Mouse (Mus musculus): Measurements from ENCODE around the gene Ppp1r12b. TPM values are rescaled to one million over a fixed set of nuclear protein-coding genes. Genes with fewer than 3 reads are reported as not detected.

Ppp1r12b gene
- total and polyA plus RNA-seq, 3 experiments = 4.7 to 7.8 TPM; not detected in 1

DNA sequence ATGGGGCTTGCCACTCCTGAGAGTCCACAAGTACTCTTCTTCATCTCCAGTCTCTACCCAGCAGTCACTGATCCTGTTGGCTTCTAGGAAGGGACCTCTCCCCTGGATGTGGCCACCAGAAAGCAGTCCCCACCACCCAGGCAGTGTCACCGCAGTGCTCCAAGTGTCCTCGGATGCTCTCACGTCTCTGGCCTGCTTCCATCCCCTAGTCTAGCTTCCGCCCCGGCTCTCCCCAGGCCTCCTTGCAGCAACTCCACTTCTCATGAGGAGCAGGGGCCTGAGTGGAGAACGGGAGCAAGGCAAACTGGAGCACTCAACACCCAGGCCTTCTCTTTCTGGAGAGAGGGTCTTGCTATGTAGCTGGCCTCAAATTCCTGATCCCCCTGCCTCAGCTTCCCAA is 196.6 kb downstream of the Ppp1r12b start:
- peaks cover 0 to 2% of the 10 kb centered on the region in 2 experiments; a peak in 2 of 4 replicates for H3K36me3 ChIP-seq (ENCODE audit: control insufficient read depth in 1 of 2, insufficient read depth in 2 of 2, low read length in 2 of 2)
- H3K79me2 ChIP-seq (ENCODE audit: control insufficient read depth, insufficient read depth, low read length, poor library complexity) = no peaks in the 10 kb centered on the region
- TF ChIP-seq TBP (IDR thresholded peaks at IDR 0.05; ENCODE audit: low read depth, low read length) = no peak
- TF ChIP-seq ETS1 (IDR thresholded peaks at IDR 0.05; ENCODE audit: low read depth, low read length) = no peak
- TF ChIP-seq POLR2AphosphoS5 (IDR thresholded peaks at IDR 0.05; ENCODE audit: borderline replicate concordance, low read depth, low read length) = no peak
- no peak for TF ChIP-seq MAZ (IDR thresholded peaks at IDR 0.05; ENCODE audit: low read depth, low read length)
- no peak for TF ChIP-seq RAD21 (IDR thresholded peaks at IDR 0.05; ENCODE audit: low read depth, low read length)
- no peak overlapping the region for H3K9ac ChIP-seq (ENCODE audit: control insufficient read depth, low read depth, low read length, poor library complexity, severe bottlenecking)
- H3K9me3 ChIP-seq (replicated peaks; ENCODE audit: insufficient read depth, low read length) = no peaks in the 10 kb centered on the region
- no peak overlapping the region for H3K27ac ChIP-seq (ENCODE audit: control insufficient read depth, low read depth, low read length)
- no peak for DNase-seq (ENCODE audit: low read depth, low spot score)
- H3K4me3 ChIP-seq (ENCODE audit: control insufficient read depth in 1 of 2, insufficient read depth in 1 of 2, low read depth in 2 of 2, low read length in 2 of 2) = no peak overlapping the region
- H3K4me1 ChIP-seq (ENCODE audit: control insufficient read depth in 1 of 2, insufficient read depth in 2 of 2, low read length in 2 of 2) = peaks cover 0 to 2% of the 10 kb centered on the region in 2 experiments; a peak in 2 of 4 replicates
- no peaks in the 10 kb centered on the region for H3K27me3 ChIP-seq (ENCODE audit: control insufficient read depth in 1 of 2, insufficient read depth in 2 of 2, low read length in 2 of 2)

DNA sequence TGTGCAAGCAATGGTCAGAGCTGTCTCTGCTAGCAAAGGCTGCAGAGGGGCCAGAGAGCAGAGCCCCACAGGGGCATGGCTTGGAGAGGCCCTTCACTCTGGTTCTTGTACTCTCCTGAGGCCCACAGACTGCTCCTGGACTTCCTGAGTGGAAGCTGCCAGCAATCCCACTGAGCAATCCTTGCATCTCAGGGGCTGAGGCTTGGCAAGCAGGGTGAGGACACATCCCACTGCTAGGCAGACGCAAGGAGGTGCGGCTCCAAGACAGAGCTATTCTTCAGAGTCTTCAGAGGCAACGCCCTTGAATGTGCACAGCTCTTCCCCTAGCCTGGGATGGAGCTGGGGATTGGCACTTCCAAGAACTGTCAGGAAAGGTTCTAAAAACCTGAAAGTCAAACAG is 198.5 kb downstream of the Ppp1r12b start:
- Histone ChIP-seq H3K4me1 (ENCODE audit: control insufficient read depth in 1 of 2, insufficient read depth in 2 of 2, low read length in 2 of 2) (peaks cover 0 to 2% of the 10 kb centered on the region in 2 experiments; a peak in 2 of 4 replicates), H3K36me3 (ENCODE audit: control insufficient read depth in 1 of 2, insufficient read depth in 2 of 2, low read length in 2 of 2) (peaks cover 0 to 2% of the 10 kb centered on the region in 2 experiments; a peak in 2 of 4 replicates), H3K79me2 (ENCODE audit: control insufficient read depth, insufficient read depth, low read length, poor library complexity) (no peaks in the 10 kb centered on the region), H3K9ac (ENCODE audit: control insufficient read depth, low read depth, low read length, poor library complexity, severe bottlenecking) (no peak overlapping the region), H3K27me3 (ENCODE audit: control insufficient read depth in 1 of 2, insufficient read depth in 2 of 2, low read length in 2 of 2) (no peaks in the 10 kb centered on the region), H3K4me3 (ENCODE audit: control insufficient read depth in 1 of 2, insufficient read depth in 1 of 2, low read depth in 2 of 2, low read length in 2 of 2) (no peak overlapping the region), H3K27ac (ENCODE audit: control insufficient read depth, low read depth, low read length) (no peak overlapping the region), H3K9me3 (replicated peaks; ENCODE audit: insufficient read depth, low read length) (no peaks in the 10 kb centered on the region)
- TF ChIP-seq GATA1 (IDR thresholded peaks at IDR 0.05; ENCODE audit: low read depth, low read length) (no peak), CHD2 (IDR thresholded peaks at IDR 0.05; ENCODE audit: low read length) (no peak), USF1 (IDR thresholded peaks at IDR 0.05; ENCODE audit: low read depth, low read length) (no peak), POLR2A (IDR thresholded peaks at IDR 0.05; ENCODE audit: control insufficient read depth in 1 of 2, insufficient read depth in 1 of 2, low read depth in 1 of 2, low read length in 2 of 2, poor library complexity in 1 of 2) (no peak), ZMIZ1 (IDR thresholded peaks at IDR 0.05; ENCODE audit: low read depth, low read length) (no peak), POLR2AphosphoS2 (IDR thresholded peaks at IDR 0.05; ENCODE audit: low read length) (no peak), MAFK (IDR thresholded peaks at IDR 0.05; ENCODE audit: borderline replicate concordance, low read depth, low read length) (no peak), ETS1 (IDR thresholded peaks at IDR 0.05; ENCODE audit: low read depth, low read length) (no peak)
- no peak for DNase-seq (ENCODE audit: low read depth, low spot score)

- no peak overlapping the region for H3K4me3 ChIP-seq (ENCODE audit: control insufficient read depth in 1 of 2, insufficient read depth in 1 of 2, low read depth in 2 of 2, low read length in 2 of 2)
- H3K36me3 ChIP-seq (ENCODE audit: control insufficient read depth in 1 of 2, insufficient read depth in 2 of 2, low read length in 2 of 2) = no peaks in the 10 kb centered on the region
- no peaks in the 10 kb centered on the region for H3K4me1 ChIP-seq (ENCODE audit: control insufficient read depth in 1 of 2, insufficient read depth in 2 of 2, low read length in 2 of 2)
- no peak for DNase-seq (ENCODE audit: low read depth, low spot score)
- H3K27ac ChIP-seq (ENCODE audit: control insufficient read depth, low read depth, low read length) = no peak overlapping the region
- H3K27me3 ChIP-seq (ENCODE audit: control insufficient read depth in 1 of 2, insufficient read depth in 2 of 2, low read length in 2 of 2) = no peaks in the 10 kb centered on the region
- no peaks in the 10 kb centered on the region for H3K9me3 ChIP-seq (replicated peaks; ENCODE audit: insufficient read depth, low read length)
- TF ChIP-seq MXI1 (IDR thresholded peaks at IDR 0.05; ENCODE audit: low read depth, low read length) (no peak), CHD2 (IDR thresholded peaks at IDR 0.05; ENCODE audit: low read length) (no peak), E2F4 (IDR thresholded peaks at IDR 0.05; ENCODE audit: borderline replicate concordance, low read depth, low read length) (no peak), USF1 (IDR thresholded peaks at IDR 0.05; ENCODE audit: low read depth, low read length) (no peak), GATA1 (IDR thresholded peaks at IDR 0.05; ENCODE audit: low read depth, low read length) (no peak)
- no peak overlapping the region for H3K9ac ChIP-seq (ENCODE audit: control insufficient read depth, low read depth, low read length, poor library complexity, severe bottlenecking)
- no peaks in the 10 kb centered on the region for H3K79me2 ChIP-seq (ENCODE audit: control insufficient read depth, insufficient read depth, low read length, poor library complexity)
Observed at GRCm38 (mm10) chr1:134756190-134756873, 199.4 kb downstream of the Ppp1r12b start.

All from MEL (cell line).